Mouse (Mus musculus) lung, adult 18-20 months (tissue): ENCODE results near the gene Fgd2.
"Not testable (repeated sequence)": the region's sequence is repeated elsewhere in the genome, so short reads cannot be mapped to it uniquely, and the experiment has no call there.

Source experiments
- DNase-seq, 2 experiments: peaks; one replicate each; pipeline ENCODE4 v3.0.0; 2022; ENCODE audit warnings: mixed read lengths in 2 of 2

The Fgd2 gene

GRCm38 (mm10) chr17:29368726-29369125, 8.0 kb downstream of the Fgd2 start:
- DNase-seq: peak; percentile 60 to 77

- peak; percentile 90 to 92 for DNase-seq
Observed at GRCm38 (mm10) chr17:29370984-29371723, 10.4 kb downstream of the Fgd2 start.

GRCm38 (mm10) chr17:29375871-29376270, 15.2 kb downstream of the Fgd2 start:
- DNase-seq: no peak

GRCm38 (mm10) chr17:29378056-29378455, 17.3 kb downstream of the Fgd2 start:
- DNase-seq: no peak

GRCm38 (mm10) chr17:29380241-29380640, 19.5 kb downstream of the Fgd2 start:
- DNase-seq: no peak

GRCm38 (mm10) chr17:29381472-29381871, 20.8 kb downstream of the Fgd2 start:
- peak; percentile 72 to 84 for DNase-seq

GRCm38 (mm10) chr17:29382417-29382816, 21.7 kb downstream of the Fgd2 start:
- DNase-seq: no peak

GRCm38 (mm10) chr17:29383923-29384322, 23.2 kb downstream of the Fgd2 start:
- DNase-seq: no peak

- DNase-seq: peak; percentile 65 to 75
Observed at GRCm38 (mm10) chr17:29384850-29385438, 24.2 kb downstream of the Fgd2 start.

GRCm38 (mm10) chr17:29385746-29386145, 25.0 kb downstream of the Fgd2 start:
- DNase-seq: no peak

GRCm38 (mm10) chr17:29388978-29389377, 28.3 kb downstream of the Fgd2 start:
- no peak for DNase-seq

- DNase-seq: no peak
Observed at GRCm38 (mm10) chr17:29391280-29391679, 30.6 kb downstream of the Fgd2 start.

- peak; percentile 56 to 63 for DNase-seq
Observed at GRCm38 (mm10) chr17:29393335-29394089, 32.8 kb downstream of the Fgd2 start.

- DNase-seq: peak in 1 of 2 experiments; percentile 34
Observed at GRCm38 (mm10) chr17:29394106-29394760, 33.5 kb downstream of the Fgd2 start.

- not testable (repeated sequence) for DNase-seq
Observed at GRCm38 (mm10) chr17:29394761-29395160, 34.0 kb downstream of the Fgd2 start.

GRCm38 (mm10) chr17:29395381-29395780, 34.7 kb downstream of the Fgd2 start:
- DNase-seq: peak; percentile 79 to 82

GRCm38 (mm10) chr17:29396056-29396799, 35.5 kb downstream of the Fgd2 start:
- DNase-seq: no peak

- DNase-seq: peak; percentile 86 to 88
Observed at GRCm38 (mm10) chr17:29396821-29397242, 36.1 kb downstream of the Fgd2 start.

- DNase-seq: peak; percentile 89 to 90
Observed at GRCm38 (mm10) chr17:29397480-29398433, 37.0 kb downstream of the Fgd2 start.

GRCm38 (mm10) chr17:29398434-29399026, 37.8 kb downstream of the Fgd2 start:
- DNase-seq: no peak
